Mouse (Mus musculus) intestine, embryonic 16.5 days (tissue): ENCODE measurements around the gene Gstp3. TPM values are rescaled to one million over a fixed set of nuclear protein-coding genes. Genes with fewer than 3 reads are reported as not detected.
"Not testable (repeated sequence)": the region's sequence is repeated elsewhere in the genome, so short reads cannot be mapped to it uniquely, and the experiment has no call there.

Experiments
- ATAC-seq: fragments of 200-750 bp; cut with Nextera tagmentation; 2 replicates; pipeline ENCODE4 v1.8.0; 2017; ENCODE audit warnings: moderate TSS enrichment, moderate library complexity
- H3K27ac ChIP-seq: fragments of 300-500 bp; sonication (generic); 2 replicates; pipeline ENCODE4 v1.5.1; 2014; ENCODE audit warnings: mild to moderate bottlenecking, low read length
- H3K27me3 ChIP-seq: fragments of 300-500 bp; sonication (generic); replicated peaks from 2 replicates; pipeline ENCODE4 v1.6.1; 2014; ENCODE audit warnings: low read length, control low read depth, mixed read lengths; ENCODE audit not compliant: control insufficient read depth, insufficient read depth
- H3K36me3 ChIP-seq: fragments of 300-500 bp; sonication (generic); 2 replicates; pipeline ENCODE4 v1.6.1; 2014; ENCODE audit warnings: low read length, control low read depth; ENCODE audit not compliant: control insufficient read depth, insufficient read depth
- H3K4me1 ChIP-seq: fragments of 300-500 bp; sonication (generic); 2 replicates; pipeline ENCODE4 v1.6.1; 2014; ENCODE audit warnings: low read length, control low read depth, mixed read lengths; ENCODE audit not compliant: control insufficient read depth, insufficient read depth
- H3K4me2 ChIP-seq: fragments of 300-500 bp; sonication (generic); 2 replicates; pipeline ENCODE4 v1.6.1; 2014; ENCODE audit warnings: low read depth, low read length, control low read depth
- H3K4me3 ChIP-seq: fragments of 300-500 bp; sonication (generic); 2 replicates; pipeline ENCODE4 v1.5.1; 2014; ENCODE audit warnings: mild to moderate bottlenecking, low read length
- H3K9ac ChIP-seq: fragments of 300-500 bp; sonication (generic); 2 replicates; pipeline ENCODE4 v1.6.1; 2014; ENCODE audit warnings: low read depth, low read length
- H3K9me3 ChIP-seq: fragments of 300-500 bp; sonication (generic); 2 replicates; pipeline ENCODE4 v1.6.1; 2016; ENCODE audit warnings: low read length, control low read depth; ENCODE audit not compliant: control insufficient read depth
- WGBS: fragments of 180-500 bp; shearing (Covaris S2); extraction: QIAGEN DNeasy Blood & Tissue Kit; methylation state at CpG from one replicate; pipeline ENCODE4 v1.1.7; 2014; 5-methylcytosine and 5-hydroxymethylcytosine counted together
- polyA plus RNA-seq: library from polyadenylated mRNA; unstranded; fragments of >200 nt; fragmentation: Nextera tagmentation; extraction: Ambion mirVana; gene quantifications from 2 replicates; pipeline ENCODE4 v1.2.1, GENCODE M21; 2015

The Gstp3 gene
- polyA plus RNA-seq, 1 experiment from 2014 or later = 15.1 TPM

DNA sequence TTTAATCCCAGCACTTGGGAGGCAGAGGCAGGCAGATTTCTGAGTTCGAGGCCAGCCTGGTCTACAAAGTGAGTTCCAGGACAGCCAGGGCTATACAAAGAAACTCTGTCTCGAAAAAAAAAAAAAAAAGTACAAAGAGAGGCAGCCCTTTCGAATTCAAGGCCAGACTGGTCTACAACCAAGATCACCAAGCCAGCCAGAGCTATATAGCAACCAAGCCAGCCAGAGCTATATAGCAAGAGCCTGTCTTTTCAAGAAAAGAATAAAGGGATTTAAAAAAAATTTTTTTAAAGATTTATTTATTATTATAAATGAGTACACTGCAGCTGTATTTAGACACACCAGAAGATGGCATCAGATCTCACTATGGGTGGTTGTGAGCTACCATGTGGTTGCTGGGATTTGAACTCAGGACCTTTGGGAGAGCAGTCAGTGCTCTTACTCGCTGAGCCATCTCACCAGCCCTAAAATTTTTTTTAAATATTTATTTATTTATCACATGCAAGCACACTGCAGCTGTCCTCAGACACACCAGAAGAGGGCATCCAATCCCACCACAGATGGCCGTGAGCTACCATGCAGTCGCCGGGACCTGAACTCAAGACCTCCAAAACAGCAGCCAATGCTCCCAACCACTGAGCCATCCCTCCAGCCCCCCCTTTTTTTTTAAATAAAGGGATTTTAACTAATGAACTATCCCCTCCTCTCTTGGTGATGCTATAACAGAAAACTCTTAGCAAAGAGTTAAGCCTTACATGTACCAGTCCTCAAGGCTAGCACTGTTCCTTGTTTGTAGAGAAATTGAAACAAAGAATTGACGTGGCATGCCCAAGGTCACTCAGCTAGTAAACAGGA lies 902 bp upstream of the Gstp3 start:
- not testable (repeated sequence) for ATAC-seq, H3K9me3 ChIP-seq, H3K27ac ChIP-seq, H3K4me2 ChIP-seq, H3K9ac ChIP-seq, H3K4me3 ChIP-seq, H3K36me3 ChIP-seq, H3K27me3 ChIP-seq
- H3K4me1 ChIP-seq = peaks cover 14% of the 10 kb centered on the region
- WGBS = 89% methylated on average over 8 of the region's 8 CpGs

DNA sequence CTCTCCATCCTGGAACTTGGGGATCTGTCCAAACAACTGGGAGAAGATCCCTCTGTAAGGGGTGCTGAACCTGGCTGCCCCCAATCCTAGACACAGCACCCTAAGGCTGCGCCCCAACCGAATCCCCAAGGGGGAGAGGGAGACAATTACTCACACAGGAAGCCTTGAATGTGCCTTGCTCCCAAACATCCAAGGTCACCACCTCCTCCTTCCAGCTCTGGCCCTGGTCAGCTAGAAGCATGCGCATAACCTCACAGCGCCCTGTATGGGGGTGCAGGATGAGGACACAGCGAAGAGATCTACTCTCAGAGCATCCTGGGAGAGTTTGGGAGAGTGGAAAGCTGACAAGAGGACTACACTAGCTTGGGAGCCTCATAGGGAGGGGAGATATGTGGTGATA lies 788 bp downstream of the Gstp3 start:
- no peak for ATAC-seq

DNA sequence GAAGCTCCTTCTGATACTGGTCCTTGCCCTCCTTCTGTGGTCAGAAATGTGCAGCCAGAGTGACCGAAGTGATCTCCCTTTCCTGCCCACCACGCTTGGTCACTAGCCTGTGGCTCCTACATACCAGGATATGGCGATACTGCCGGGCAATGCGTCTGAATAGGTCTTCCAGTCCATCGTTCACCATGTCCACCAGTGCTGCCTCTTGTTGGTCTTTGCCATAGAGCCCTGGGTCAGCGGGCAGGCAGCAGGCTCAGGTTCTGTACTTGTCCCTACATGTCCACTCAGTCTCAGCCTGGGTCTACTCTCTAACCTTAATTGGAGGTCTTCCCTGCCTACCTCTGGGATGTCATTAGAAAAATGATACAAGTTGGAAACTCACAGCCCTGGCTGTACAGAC lies 1.4 kb downstream of the Gstp3 start:
- H3K9me3 ChIP-seq = no peaks in the 10 kb centered on the region
- no peak overlapping the region for H3K9ac ChIP-seq
- H3K4me1 ChIP-seq = peaks cover 15% of the 10 kb centered on the region
- no peak overlapping the region for H3K4me3 ChIP-seq
- H3K27ac ChIP-seq = no peak overlapping the region
- H3K4me2 ChIP-seq = no peak overlapping the region
- H3K27me3 ChIP-seq = no peaks in the 10 kb centered on the region
- H3K36me3 ChIP-seq = no peaks in the 10 kb centered on the region
- no peak for ATAC-seq
- 89% methylated on average over 7 of the region's 7 CpGs for WGBS

More for the DNA sequence above, 788 bp downstream of the Gstp3 start:
- Histone ChIP-seq H3K9ac (peak overlapping the region; percentile 48), H3K4me2 (peak overlapping the region; percentile 27; the same call in 1 of the 2 replicates), H3K4me3 (peak overlapping the region; percentile 21; the same call in 1 of the 2 replicates), H3K27me3 (no peaks in the 10 kb centered on the region), H3K36me3 (no peaks in the 10 kb centered on the region), H3K9me3 (no peaks in the 10 kb centered on the region), H3K27ac (peak overlapping the region; percentile 92), H3K4me1 (peaks cover 15% of the 10 kb centered on the region)
- 87% methylated on average over 5 of the region's 5 CpGs for WGBS

DNA sequence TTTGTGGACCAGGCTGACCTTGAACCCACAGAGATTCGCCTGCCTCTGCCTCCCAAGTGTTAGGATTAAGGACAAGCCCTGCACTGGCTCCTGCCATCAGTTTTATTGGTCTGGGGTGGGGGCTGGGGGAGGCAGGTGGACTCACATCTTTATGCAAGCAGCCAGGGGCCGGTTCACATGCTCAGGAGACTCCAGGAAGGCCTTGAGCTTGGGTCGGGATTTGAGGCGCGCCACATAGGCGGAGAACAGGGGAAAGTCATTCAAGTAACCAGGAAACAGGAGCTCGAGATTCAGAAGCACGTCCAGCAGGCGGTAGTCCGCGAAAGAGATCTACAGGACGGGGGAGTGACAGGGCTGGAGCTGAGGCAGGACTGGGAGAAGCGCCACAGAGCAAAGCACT lies 2.0 kb downstream of the Gstp3 start:
- WGBS = 82% methylated on average over 13 of the region's 13 CpGs
- ATAC-seq = no peak
- no peaks in the 10 kb centered on the region for H3K27me3 ChIP-seq
- no peak overlapping the region for H3K27ac ChIP-seq
- no peaks in the 10 kb centered on the region for H3K9me3 ChIP-seq
- no peak overlapping the region for H3K9ac ChIP-seq
- no peak overlapping the region for H3K4me3 ChIP-seq
- H3K4me2 ChIP-seq = no peak overlapping the region
- H3K36me3 ChIP-seq = no peaks in the 10 kb centered on the region
- peaks cover 15% of the 10 kb centered on the region for H3K4me1 ChIP-seq

DNA sequence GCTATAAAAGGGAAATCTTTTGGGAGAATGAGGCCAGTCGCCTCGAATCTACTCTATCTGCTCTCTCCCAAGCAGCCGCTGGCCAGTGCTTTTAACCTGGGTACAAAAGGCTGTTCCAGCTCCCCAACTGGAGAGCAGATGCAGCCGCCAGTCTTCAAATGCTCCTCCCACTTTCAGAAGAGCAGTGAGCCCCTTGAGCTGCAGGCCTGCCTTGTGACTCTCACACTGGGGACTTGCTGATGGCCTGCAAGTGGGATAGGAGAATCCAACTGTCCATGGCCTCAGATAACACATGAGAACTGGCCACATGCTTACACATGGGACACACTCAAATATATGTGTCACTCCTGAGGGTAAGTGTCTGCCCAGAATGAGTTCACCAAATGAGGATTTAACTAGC lies 2.6 kb downstream of the Gstp3 start:
- peaks cover 15% of the 10 kb centered on the region for H3K4me1 ChIP-seq
- 44% methylated on average over 4 of the region's 4 CpGs for WGBS
- peak overlapping the region; percentile 31 for H3K27ac ChIP-seq
- no peaks in the 10 kb centered on the region for H3K27me3 ChIP-seq
- H3K4me3 ChIP-seq = no peak overlapping the region
- ATAC-seq = no peak
- peak overlapping the region; percentile 11; the same call in 1 of the 2 replicates for H3K9ac ChIP-seq
- H3K36me3 ChIP-seq = no peaks in the 10 kb centered on the region
- H3K4me2 ChIP-seq = no peak overlapping the region
- H3K9me3 ChIP-seq = no peaks in the 10 kb centered on the region

DNA sequence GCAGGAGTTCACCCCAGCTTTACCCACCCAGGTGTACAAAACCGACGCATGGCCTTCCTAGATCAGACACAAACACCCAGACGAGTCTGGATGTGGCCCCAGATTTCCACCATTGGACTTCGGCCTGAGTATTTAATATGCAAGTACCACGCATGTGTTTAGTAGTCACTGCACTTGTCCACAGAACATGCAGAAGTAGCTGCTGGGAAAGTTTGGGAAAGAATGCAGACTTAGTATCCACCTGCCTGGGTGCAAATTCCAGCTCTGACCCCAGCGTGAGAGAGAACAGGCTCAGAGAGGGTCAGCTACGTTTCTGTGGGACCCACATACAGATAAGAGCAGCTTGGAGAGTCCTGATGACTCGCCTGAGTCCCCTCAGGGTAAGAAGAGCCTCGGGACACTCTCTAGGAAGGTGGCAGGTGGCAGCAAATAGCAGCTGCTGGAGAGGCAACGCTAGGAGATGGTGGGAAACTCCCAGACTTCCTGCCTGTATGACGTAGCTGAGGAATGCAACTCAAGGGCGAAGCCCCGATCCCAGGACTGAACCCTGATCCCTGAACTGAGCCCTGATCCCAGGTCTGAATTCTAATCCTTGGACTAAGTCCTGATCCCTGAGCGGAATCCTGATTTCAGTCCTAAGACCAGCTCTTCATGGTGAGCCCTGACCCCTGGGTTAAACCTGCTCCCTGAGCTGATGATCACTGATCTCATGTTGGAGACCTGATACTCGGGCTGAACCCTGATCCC lies 3.2 kb downstream of the Gstp3 start:
- Histone ChIP-seq H3K9ac (peak overlapping the region; percentile 11; the same call in 1 of the 2 replicates), H3K4me1 (peaks cover 15% of the 10 kb centered on the region), H3K4me2 (no peak overlapping the region), H3K27ac (peak overlapping the region; percentile 31), H3K36me3 (no peaks in the 10 kb centered on the region), H3K9me3 (no peaks in the 10 kb centered on the region; the same call in 1 of the 2 replicates), H3K27me3 (no peaks in the 10 kb centered on the region), H3K4me3 (no peak overlapping the region)
- WGBS = 43% methylated on average over 15 of the region's 15 CpGs
- peak; percentile 24 for ATAC-seq

DNA sequence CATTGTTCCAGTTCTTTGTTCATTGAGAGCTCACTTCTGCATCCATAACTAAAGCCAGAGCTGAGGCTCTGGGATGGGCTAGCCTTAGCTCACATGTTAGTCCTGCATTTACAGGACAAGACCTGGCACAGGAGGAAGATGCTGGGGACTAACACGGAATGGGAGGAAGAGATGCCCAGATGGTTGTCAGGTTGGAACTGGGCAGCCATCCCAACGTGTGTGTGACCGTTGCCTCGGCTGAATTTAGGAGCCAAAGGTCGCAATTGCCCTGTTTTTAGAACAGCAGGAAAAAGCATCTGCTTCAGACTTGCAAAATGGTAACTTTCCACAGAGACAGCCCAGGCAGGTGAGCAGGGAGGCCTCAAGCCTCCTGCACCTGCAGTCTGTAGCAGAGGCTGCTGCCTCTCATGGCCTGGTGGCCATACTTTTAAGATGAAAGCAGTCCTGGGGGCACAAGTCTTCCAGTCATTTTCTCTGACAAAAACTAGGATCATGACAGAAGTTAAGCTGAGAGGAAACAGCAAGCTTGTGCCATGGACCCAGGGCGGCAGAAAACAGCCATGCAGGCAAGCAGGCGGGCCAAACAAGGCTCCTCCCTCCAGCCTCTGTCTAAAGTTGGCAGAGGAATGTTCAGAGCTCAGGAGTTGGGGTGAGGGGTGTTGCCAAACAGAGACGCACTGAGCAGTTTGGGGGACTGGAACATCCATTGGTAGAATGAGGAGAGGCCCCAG lies 4.0 kb downstream of the Gstp3 start:
- Histone ChIP-seq H3K36me3 (no peaks in the 10 kb centered on the region), H3K4me2 (no peak overlapping the region), H3K27me3 (no peaks in the 10 kb centered on the region), H3K27ac (0 out of 2 replicates have a peak overlapping the region, but pooled peaks have one; percentile 16), H3K4me1 (peaks cover 15% of the 10 kb centered on the region), H3K9me3 (no peaks in the 10 kb centered on the region; the same call in 1 of the 2 replicates), H3K9ac (no peak overlapping the region), H3K4me3 (no peak overlapping the region)
- ATAC-seq = no peak
- WGBS = 70% methylated on average over 8 of the region's 8 CpGs

DNA sequence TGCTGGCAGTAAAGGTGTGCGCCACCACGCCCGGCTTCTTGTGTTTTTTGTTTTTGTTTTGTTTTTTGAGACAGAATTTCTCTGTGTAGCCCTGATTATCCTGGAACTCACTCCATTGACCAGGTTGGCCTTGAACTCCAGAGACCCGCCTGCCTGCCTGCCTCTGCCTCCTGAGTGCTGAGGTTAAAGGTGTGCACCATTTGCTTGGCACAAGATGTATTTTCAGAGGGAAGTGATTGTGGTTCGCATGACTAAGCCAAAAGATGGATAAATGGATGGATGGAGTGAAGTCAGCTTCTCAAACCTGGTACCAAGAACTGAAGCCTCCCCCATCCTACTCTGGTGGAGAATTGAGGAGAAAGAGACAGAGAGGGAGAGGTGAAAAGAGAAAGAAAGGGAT lies 4.8 kb downstream of the Gstp3 start:
- Histone ChIP-seq H3K9me3 (no peaks in the 10 kb centered on the region; the same call in 1 of the 2 replicates), H3K27me3 (no peaks in the 10 kb centered on the region), H3K4me1 (peaks cover 15% of the 10 kb centered on the region), H3K4me2 (no peak overlapping the region), H3K4me3 (no peak overlapping the region), H3K27ac (no peak overlapping the region), H3K9ac (no peak overlapping the region), H3K36me3 (no peaks in the 10 kb centered on the region)
- 88% methylated on average over 5 of the region's 5 CpGs for WGBS
- no peak for ATAC-seq

DNA sequence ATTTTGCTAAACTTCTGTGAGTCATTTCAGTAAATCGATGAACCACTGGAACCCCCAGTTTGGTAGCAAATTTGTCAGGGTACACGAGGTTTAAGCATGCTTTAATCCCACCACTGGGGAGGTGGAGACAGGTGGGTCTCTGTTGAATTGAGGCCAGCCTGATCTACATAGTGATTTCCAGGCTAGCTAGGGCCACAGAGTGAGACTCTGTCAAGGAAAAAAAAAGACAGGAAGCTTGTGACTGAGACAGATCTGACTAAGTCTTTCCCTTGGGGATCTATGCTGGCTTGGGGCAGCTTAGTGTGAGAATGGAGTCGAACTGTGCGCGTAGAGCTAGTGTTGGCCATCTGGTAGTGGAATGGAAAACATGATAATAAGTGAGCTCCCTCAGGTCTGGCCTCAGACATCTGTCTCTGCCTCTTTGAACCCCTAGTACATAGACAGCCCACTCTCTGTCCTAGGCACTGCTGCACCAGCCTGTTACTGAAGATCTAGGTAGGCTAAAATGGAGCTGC lies 6.8 kb downstream of the Gstp3 start:
- Histone ChIP-seq H3K9ac (no peak overlapping the region), H3K36me3 (no peaks in the 10 kb centered on the region), H3K9me3 (no peaks in the 10 kb centered on the region; the same call in 1 of the 2 replicates), H3K4me3 (no peak overlapping the region), H3K27ac (no peak overlapping the region), H3K4me1 (peaks cover 15% of the 10 kb centered on the region), H3K27me3 (no peaks in the 10 kb centered on the region), H3K4me2 (no peak overlapping the region)
- WGBS = 80% methylated on average over 5 of the region's 5 CpGs
- no peak for ATAC-seq
